Mouse (Mus musculus) olfactory bulb, adult 2 months (tissue): ENCODE measurements around the gene Ttc9c. TPM values are rescaled to one million over a fixed set of nuclear protein-coding genes. Genes with fewer than 3 reads are reported as not detected.

Experiments
- H3K27ac ChIP-seq: fragments of 200-500 bp; 2 replicates; pipeline ENCODE4 v1.5.1; 2012; ENCODE audit warnings: low read depth, low read length; ENCODE audit not compliant: insufficient read depth
- H3K4me1 ChIP-seq: fragments of 200-500 bp; 2 replicates; pipeline ENCODE4 v1.6.1; 2012; ENCODE audit warnings: low read length; ENCODE audit not compliant: control insufficient read depth, insufficient read depth
- H3K4me3 ChIP-seq: fragments of 200-500 bp; 2 replicates; pipeline ENCODE4 v1.5.1; 2012; ENCODE audit warnings: mild to moderate bottlenecking, low read depth, low read length, moderate library complexity; ENCODE audit not compliant: insufficient read depth
- CTCF ChIP-seq: fragments of 200-500 bp; IDR thresholded peaks from 2 replicates; pipeline ENCODE4 v1.5.1; 2012; ENCODE audit warnings: low read depth, mild to moderate bottlenecking, low read length, moderate library complexity; ENCODE audit not compliant: insufficient read depth
- POLR2A ChIP-seq: fragments of 200-500 bp; IDR thresholded peaks from 2 replicates; pipeline ENCODE4 v1.6.1; 2012; ENCODE audit warnings: mild to moderate bottlenecking, low read depth, low read length, moderate library complexity; ENCODE audit not compliant: insufficient read depth
- WGBS: fragments of 180-500 bp; shearing (Covaris S2); methylation state at CpG from one replicate; pipeline ENCODE4 v1.1.7; 2018; 5-methylcytosine and 5-hydroxymethylcytosine counted together
- polyA plus RNA-seq: library from polyadenylated mRNA; stranded (reverse); fragments of >200 nt; gene quantifications from 2 replicates; pipeline ENCODE4 v1.2.4, GENCODE M21; 2012; ENCODE audit warnings: low replicate concordance; ENCODE audit not compliant: missing spikeins, insufficient read depth, insufficient read length

Gene Ttc9c
- polyA plus RNA-seq, 1 experiment, result not detected

- Histone ChIP-seq H3K4me1 (peaks cover 5% of the 10 kb centered on the region; the same call in 1 of the 2 replicates), H3K27ac (peak overlapping the region; percentile 89), H3K4me3 (peak overlapping the region; percentile 60)
- TF ChIP-seq POLR2A, result no peak
- TF ChIP-seq CTCF, result no peak
- 17% methylated on average over 14 of the region's 14 CpGs for WGBS
These were observed 783 bp downstream of the Ttc9c start for GRCm38 (mm10) chr19:8818301-8818798.

GRCm38 (mm10) chr19:8817001-8817400 lies 2.1 kb downstream of the Ttc9c start:
- H3K27ac ChIP-seq, result no peak overlapping the region
- H3K4me3 ChIP-seq, result no peak overlapping the region
- TF ChIP-seq CTCF (no peak), POLR2A (no peak)
- peaks cover 5% of the 10 kb centered on the region; the same call in 1 of the 2 replicates for H3K4me1 ChIP-seq
- WGBS, result 64% methylated on average over 3 of the region's 3 CpGs

DNA sequence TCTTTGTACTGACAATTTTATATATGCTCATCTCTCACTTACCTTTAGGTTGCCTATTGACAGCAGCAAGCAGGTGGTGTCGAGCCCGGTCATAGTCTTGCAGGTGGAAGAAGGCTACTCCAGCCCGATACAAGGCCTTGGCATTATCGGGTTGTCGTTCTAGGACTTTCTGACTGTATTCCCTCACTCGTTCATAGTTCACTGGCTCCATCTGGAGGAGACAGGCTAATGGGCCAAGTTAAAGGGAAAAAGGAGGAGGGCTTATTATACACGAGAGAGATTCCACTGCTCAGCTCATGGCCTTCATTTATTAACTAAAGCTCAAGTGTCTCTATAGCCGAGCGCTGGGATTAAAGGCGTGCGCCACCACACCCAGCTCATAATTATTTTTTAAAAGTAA lies 3.3 kb downstream of the Ttc9c start:
- WGBS, result 46% methylated on average over 11 of the region's 11 CpGs
- TF ChIP-seq CTCF (no peak), POLR2A (no peak)

GRCm38 (mm10) chr19:8806810-8807209 lies 12.3 kb downstream of the Ttc9c start:
- TF ChIP-seq CTCF (no peak), POLR2A (no peak)
- H3K4me3 ChIP-seq, result no peak overlapping the region
- H3K27ac ChIP-seq, result no peak overlapping the region
- peaks cover 18% of the 10 kb centered on the region for H3K4me1 ChIP-seq
- 84% methylated on average over 5 of the region's 5 CpGs for WGBS

More for the DNA sequence above, 3.3 kb downstream of the Ttc9c start:
- Histone ChIP-seq H3K27ac (no peak overlapping the region), H3K4me1 (peaks cover 5% of the 10 kb centered on the region; the same call in 1 of the 2 replicates), H3K4me3 (no peak overlapping the region)

DNA sequence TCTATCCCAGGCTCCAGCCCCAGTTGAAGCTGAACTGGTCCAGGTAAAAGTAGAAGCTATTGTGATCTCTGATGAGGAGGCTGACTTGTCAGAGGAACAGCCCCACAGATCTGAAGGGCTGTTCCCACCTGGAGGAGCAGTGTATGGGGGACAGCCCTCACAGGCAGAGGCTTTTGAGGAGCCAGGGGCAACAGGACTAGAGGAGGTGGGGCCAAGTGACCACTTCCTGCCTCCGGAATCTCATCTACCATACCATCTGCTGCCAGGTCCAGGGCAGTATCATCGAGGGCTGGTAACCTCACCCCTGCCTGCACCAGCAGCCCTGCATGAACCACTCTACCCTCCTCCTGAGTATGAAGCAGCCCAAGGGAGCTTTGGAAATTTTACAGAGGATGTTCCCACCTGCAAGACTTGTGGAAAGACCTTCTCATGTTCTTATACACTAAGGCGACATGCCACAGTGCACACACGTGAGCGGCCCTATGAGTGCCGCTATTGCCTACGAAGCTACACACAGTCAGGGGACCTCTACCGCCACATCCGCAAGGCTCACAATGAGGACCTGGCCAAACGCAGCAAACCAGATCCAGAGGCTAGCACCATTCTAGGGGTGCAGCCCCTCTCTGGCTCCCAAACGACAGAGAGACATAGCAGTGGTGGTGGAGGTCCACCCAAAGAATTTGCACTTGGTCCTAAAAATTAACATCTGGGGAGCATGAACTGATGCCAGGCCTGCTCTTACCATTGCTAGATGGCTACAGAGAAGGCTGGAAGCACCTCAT lies 15.1 kb downstream of the Ttc9c start:
- H3K27ac ChIP-seq, result no peak overlapping the region
- 93% methylated on average over 11 of the region's 11 CpGs for WGBS
- no peak overlapping the region for H3K4me3 ChIP-seq
- H3K4me1 ChIP-seq, result peaks cover 18% of the 10 kb centered on the region
- TF ChIP-seq CTCF (no peak), POLR2A (no peak)

DNA sequence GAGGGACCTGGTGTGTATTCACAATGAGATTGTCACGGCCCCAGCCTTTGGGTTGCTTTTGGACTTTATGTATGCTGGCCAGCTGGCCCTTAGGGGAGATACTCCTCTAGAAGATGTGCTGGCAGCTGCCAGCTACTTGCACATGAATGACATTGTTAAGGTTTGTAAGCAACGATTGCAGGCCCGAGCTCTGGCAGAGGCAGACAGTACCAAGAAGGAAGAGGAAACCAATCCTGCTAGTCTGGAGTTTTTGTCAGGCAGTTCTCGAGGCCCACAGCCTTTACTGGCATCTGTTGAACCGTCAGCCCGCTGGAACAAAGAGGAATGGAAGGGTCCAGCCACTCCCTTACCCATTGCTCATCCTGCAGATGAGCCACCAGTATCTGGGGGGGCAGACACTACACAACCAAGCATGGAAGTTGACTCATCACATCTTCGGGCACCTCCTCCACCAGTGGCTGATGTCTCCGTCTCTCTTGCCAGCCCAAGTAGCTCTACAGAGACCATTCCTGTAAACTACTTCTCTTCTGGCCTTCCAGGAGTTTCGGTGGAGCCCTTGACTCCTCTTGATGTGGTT lies 15.8 kb downstream of the Ttc9c start:
- H3K27ac ChIP-seq, result peak overlapping the region; percentile 55
- 60% methylated on average over 9 of the region's 9 CpGs for WGBS
- H3K4me3 ChIP-seq, result peak overlapping the region; percentile 77
- TF ChIP-seq CTCF (no peak), POLR2A (no peak)
- peaks cover 18% of the 10 kb centered on the region for H3K4me1 ChIP-seq

DNA sequence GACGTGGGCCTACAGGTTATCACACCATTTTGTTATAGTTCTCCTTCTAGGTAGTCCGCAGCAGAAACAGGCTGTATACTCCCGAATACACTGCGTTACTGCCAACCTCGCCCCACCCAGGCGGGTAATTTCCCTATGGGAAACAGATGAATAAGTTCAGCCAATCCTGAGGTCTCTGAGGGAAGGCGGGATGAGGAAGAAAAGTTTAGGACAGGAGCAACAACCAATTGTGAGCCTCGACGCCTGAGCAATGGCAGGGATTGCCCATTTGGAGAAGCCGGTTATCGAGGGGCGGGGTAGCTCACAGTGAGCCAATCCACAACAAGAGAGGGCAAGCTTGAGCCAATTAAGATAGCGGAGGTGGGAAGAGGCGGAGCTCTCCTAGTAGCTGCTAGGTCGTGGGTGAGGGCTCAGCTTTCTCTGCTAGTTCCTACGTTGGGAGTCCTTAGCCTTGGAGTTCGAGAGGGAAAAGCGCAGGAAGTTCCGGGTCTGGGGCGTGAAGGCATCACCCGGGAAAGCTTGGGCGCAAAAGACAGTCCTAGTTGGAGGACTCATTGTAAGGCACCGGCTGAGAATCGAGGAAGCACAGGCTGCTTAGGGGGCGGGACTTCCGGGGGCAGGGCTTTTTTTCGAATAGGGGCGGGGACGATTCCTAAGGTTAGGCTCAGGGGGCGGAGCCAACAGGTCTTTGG lies 16.9 kb downstream of the Ttc9c start, which contains the start of gene Zbtb3:
Zbtb3 (plus strand) TSS at position 426 of the 692 bp plus-strand sequence.
- Histone ChIP-seq H3K4me1 (peaks cover 18% of the 10 kb centered on the region), H3K27ac (peak within 1 kb of the TSS; percentile 65), H3K4me3 (peak within 1 kb of the TSS; percentile 77)
- peak; percentile 66 for TF ChIP-seq POLR2A
- TF ChIP-seq CTCF, result no peak
- WGBS, result under 1% methylated on average over 30 of the region's 30 CpGs

- Histone ChIP-seq H3K4me3 (no peak overlapping the region), H3K27ac (no peak overlapping the region), H3K4me1 (peaks cover 14% of the 10 kb centered on the region)
- TF ChIP-seq CTCF (no peak), POLR2A (no peak)
These were observed 20.2 kb downstream of the Ttc9c start for GRCm38 (mm10) chr19:8798947-8799315.

DNA sequence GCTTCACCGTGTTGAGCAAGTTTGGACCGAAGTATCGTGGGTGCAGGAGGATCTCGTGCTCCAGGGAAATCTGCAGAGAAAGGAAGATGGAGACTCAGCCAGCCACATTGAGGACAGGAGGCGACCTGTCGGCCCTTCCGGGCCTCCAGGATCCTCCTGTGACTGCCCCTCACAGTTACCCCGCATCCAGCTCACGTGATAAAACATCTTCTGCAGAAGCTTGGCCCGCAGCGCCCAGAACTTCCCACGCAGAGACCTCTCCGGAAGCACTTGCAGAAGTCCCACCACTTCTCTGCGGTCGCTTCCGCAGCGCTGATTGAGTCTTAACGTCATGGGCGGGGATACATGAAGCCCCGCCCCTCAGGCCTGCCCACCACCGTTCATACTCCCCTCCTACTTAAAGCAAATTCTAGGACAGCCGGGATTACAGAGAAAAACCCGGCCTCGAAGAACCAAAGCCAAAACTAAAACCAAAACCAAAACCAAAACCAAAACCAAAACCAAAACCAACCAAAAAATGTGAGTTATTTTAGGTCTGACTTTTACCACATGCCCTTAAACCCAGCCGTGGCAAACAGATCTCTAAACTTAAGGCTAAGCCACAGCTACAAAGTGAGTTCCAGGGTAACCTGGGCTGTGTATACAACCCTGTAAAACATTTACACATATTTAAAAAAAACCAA lies 20.7 kb downstream of the Ttc9c start, which contains the start of gene Polr2g:
Polr2g (minus strand) TSS at position 314 of the 683 bp plus-strand sequence.
- under 1% methylated on average over 25 of the region's 25 CpGs for WGBS
- peak within 1 kb of the TSS; percentile 71 for H3K4me3 ChIP-seq
- H3K27ac ChIP-seq, result 0 out of 2 replicates have a peak within 1 kb of the TSS, but pooled peaks have one; percentile 53
- TF ChIP-seq POLR2A, result peak; percentile 70
- no peak for TF ChIP-seq CTCF
- peaks cover 8% of the 10 kb centered on the region for H3K4me1 ChIP-seq
